Mouse (Mus musculus) skeletal muscle tissue, adult 2 months (tissue): ENCODE data around the gene Tssk6.

ENCODE experiments used
- DNase-seq: peaks from one replicate; pipeline ENCODE4 v3.0.0-alpha.2; 2012; ENCODE audit warnings: low read depth, low spot score

Gene Tssk6

DNA sequence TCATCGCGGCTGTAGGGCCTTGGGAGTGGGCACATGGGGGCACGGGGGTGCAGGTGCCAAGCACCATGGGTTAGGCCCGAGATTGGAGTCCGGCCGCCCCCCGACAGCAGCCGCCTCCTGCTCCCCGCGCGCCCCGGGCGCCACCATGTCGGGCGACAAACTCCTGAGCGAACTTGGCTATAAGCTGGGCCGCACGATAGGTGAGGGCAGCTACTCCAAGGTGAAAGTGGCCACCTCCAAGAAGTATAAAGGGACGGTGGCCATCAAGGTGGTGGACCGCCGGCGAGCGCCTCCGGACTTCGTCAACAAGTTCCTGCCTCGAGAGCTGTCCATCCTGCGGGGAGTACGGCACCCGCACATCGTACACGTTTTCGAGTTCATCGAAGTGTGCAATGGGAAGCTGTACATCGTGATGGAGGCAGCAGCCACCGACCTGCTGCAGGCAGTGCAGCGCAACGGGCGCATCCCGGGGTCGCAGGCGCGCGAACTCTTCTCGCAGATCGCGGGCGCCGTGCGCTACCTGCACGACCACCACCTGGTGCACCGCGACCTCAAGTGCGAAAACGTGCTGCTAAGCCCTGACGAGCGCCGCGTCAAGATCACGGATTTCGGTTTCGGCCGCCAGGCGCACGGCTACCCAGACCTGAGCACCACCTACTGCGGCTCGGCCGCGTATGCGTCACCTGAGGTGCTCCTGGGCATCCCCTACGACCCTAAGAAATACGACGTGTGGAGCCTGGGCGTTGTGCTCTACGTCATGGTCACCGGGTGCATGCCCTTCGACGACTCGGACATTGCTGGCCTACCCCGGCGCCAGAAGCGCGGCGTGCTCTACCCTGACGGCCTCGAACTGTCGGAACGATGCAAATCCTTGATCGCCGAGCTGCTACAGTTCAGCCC is at the start of gene Tssk6, which contains the start of the genes Ndufa13 and Yjefn3:
TSS of gene Tssk6 (plus strand) at position 22 of the 900 bp plus-strand sequence.
TSS of gene Ndufa13 (minus strand) at position 396 of the 900 bp plus-strand sequence.
TSS of gene Yjefn3 (minus strand) at position 550 of the 900 bp plus-strand sequence.
- DNase-seq = no peak

GRCm38 (mm10) chr8:69853869-69854268 is 48.1 kb upstream of the Tssk6 start:
- DNase-seq = no peak

DNA sequence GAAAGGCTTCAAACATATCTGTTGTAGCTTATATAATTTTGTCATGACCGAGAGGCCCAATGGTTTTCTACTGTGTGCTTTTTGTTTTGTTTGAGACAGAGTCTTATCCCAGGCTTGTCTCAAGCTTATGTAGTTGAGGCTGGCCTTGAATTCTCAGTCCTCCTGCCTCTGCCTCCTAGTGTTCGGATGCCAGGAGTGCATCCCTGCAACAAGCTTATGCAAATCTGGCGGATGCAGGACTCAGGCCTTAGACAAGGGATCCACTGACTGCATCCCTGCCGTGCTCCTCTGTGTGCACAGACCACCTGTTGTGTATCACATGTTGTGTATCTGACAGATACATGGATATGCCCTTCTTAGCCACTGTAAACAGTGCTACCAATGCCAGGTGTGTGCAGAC is 41.2 kb upstream of the Tssk6 start:
- no peak for DNase-seq

GRCm38 (mm10) chr8:69861251-69861650 is 40.7 kb upstream of the Tssk6 start:
- no peak for DNase-seq

- DNase-seq = no peak
These were observed 38.5 kb upstream of the Tssk6 start for GRCm38 (mm10) chr8:69863387-69864020.

- no peak for DNase-seq
These were observed 37.8 kb upstream of the Tssk6 start for GRCm38 (mm10) chr8:69864180-69864579.

DNA sequence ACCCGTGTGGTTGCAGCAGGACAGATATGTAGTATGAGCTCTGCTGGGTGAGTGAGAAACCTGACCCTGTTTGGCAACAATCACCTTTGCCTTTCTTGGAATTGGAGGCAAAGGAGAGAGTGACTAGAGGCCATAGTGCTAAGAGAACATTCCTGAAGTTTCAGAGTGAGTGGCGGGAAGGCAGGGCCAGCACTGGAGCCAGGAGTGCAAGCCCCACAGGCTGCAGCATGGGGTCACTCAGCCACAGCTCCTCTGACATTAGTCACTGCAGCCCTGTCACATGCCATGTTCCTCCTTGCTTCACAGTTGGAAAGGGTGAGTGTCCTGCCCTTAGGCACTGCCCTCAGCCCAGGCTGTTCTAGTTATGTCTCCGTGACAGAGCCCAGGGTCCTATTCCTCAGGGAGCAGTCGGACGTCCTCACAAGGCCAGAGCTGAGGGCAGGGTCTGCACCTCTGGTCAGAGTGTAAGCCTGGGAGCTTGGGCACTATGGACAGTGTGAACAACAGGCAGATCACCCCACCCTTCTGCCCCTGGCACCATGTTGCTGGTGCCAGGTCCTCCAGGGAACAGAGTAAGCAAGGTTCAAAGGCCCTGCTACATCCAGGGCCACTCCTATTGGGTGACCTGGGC is 34.2 kb upstream of the Tssk6 start:
- DNase-seq = peak; percentile 44

GRCm38 (mm10) chr8:69870003-69870765 is 31.8 kb upstream of the Tssk6 start:
- DNase-seq = no peak

GRCm38 (mm10) chr8:69870907-69871306 is 31.1 kb upstream of the Tssk6 start:
- DNase-seq = no peak

GRCm38 (mm10) chr8:69874155-69874554 is 27.8 kb upstream of the Tssk6 start:
- peak; percentile 49 for DNase-seq

DNA sequence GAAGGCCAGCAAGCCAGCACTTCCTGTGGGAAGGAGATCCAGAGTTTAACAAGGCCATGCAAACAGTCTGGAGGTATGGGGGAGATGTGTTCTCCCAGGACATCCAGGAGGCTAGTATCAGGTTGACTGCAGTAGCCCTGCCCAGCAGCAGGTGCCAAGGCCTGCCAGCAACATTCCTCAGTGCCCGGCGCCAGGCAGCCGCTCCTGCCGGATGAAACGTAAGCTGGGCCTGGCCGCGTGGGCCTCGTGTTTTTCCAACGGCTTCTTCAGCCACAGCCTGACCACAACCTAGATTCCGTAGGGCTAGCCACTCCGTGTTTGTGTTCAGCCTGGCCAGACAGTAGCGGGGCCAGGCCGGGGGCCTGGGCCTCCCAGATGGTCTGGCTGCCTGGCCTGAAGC is 27.3 kb upstream of the Tssk6 start:
- DNase-seq = peak; percentile 76

- DNase-seq = no peak
These were observed 25.9 kb upstream of the Tssk6 start for GRCm38 (mm10) chr8:69876097-69876496.

- no peak for DNase-seq
These were observed 25.0 kb upstream of the Tssk6 start for GRCm38 (mm10) chr8:69876967-69877366.

GRCm38 (mm10) chr8:69877396-69877795 is 24.6 kb upstream of the Tssk6 start:
- DNase-seq = no peak

DNA sequence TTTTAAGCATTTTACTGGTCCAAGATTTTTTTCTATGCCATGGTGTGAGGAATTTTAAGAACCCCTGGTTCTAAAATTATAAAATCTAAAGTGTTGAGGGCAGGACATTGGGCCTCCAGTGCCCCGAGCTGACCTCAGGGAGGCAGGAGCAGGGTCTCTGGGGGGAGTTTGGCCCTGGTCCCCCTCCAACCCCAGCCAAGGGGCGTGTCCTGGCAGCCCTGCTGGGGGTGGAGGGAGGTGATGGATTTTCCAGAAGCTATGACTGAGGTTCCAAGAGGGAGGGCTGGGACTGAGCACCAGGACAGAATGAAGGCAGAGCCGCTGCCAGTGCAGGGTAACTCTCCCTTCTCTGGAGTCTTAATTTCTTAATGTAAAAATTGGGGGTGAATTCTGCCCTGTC is 24.0 kb upstream of the Tssk6 start:
- no peak for DNase-seq

- DNase-seq = no peak
These were observed 22.3 kb upstream of the Tssk6 start for GRCm38 (mm10) chr8:69879678-69880077.

- DNase-seq = no peak
These were observed 21.1 kb upstream of the Tssk6 start for GRCm38 (mm10) chr8:69880841-69881240.

- no peak for DNase-seq
These were observed 20.6 kb upstream of the Tssk6 start for GRCm38 (mm10) chr8:69881261-69881865.

- no peak for DNase-seq
These were observed 19.8 kb upstream of the Tssk6 start for GRCm38 (mm10) chr8:69882021-69882756.

DNA sequence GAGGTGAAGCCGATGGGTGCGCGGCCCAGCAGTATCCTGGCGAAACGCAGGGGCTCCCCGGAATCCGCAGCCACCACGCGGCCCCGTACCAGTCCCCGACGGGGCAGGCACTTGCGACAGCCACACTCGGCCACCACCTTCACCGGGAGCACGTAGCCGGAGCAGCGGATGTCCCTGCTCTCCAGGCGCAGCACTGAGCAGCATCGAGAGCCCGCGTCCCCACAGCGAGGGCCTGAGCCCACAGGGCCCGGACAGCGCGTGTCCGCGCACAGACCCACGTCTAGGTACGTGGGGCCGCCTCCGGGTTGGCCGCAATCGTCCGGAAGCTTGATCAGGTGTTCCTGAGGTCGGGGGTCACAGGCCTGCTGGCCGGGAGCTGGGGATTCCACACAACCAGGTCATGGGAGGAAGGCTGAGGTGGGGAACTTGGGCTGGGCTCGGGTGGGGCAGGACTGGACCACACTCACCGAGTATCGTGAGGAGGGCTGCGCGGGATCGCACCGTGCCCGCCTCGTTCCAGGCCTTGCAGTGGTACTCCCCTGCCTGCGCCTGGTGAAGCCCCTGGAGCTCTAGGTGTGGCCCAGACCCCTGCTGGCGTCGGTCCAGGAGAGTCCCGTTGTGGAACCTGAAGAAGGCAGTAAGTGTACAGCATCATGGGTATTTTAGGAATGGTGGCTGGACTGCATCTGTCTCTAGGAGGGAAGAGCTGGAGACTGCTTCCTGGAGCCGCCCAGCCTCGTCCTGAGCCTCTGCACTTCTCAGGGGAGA is 19.0 kb upstream of the Tssk6 start:
- no peak for DNase-seq
